Mouse (Mus musculus): Measurements from ENCODE around the gene Gorasp1. TPM values are rescaled to one million over a fixed set of nuclear protein-coding genes. Genes with fewer than 3 reads are reported as not detected.

The Gorasp1 gene
- total RNA-seq (2022): 10 to 100 TPM; 35.0 to 41.4 (median 37.9) TPM

GRCm38 (mm10) chr9:119937005-119937773, at the start of gene Gorasp1, which contains the start of gene Ttc21a:
Gorasp1 (minus strand) TSS chr9:119937565.
Ttc21a (plus strand) TSS chr9:119937606.
- peak; percentile 94 for DNase-seq (ENCODE audit: low spot score)

GRCm38 (mm10) chr9:119985881-119986574, 48.7 kb upstream of the Gorasp1 start:
- no peak for DNase-seq (ENCODE audit: low spot score)

- no peak for DNase-seq (ENCODE audit: low spot score)
These were observed 47.2 kb upstream of the Gorasp1 start, which contains the start of gene Csrnp1 for GRCm38 (mm10) chr9:119984536-119985011. Csrnp1 (minus strand) TSS chr9:119984658.

- peak; percentile 89 for DNase-seq (ENCODE audit: low spot score)
These were observed 46.5 kb upstream of the Gorasp1 start for GRCm38 (mm10) chr9:119983585-119984535.

GRCm38 (mm10) chr9:119982956-119983551, 45.7 kb upstream of the Gorasp1 start:
- DNase-seq (ENCODE audit: low spot score): peak; percentile 64

DNA sequence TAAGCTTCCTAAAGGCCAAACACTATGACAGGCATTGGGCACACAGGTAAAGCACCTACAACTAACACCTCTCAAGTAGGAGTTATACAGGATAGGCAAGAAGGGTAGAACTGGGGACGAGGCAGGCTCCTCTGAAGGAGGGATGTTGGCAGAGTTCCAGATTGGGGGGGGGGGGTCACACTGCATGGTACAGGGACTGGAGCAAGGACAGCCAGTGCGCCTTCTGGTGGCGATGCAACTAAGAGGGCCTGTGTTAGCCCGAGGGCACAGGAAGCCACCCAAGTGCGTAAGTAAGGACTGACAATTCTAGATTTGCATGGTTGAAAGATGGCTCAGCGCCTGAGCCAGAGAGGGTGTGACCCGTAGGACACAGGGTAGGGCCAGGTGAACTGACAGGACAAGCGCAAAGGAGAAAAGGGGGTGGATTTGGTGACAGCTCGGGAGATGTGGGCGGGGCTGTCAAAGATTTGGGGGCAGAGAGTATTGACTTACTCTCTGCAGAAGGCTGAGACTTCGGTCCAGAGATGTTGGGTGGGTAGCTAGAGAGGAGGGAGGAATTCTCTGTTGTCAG, 45.0 kb upstream of the Gorasp1 start:
- peak; percentile 59 for DNase-seq (ENCODE audit: low spot score)

DNA sequence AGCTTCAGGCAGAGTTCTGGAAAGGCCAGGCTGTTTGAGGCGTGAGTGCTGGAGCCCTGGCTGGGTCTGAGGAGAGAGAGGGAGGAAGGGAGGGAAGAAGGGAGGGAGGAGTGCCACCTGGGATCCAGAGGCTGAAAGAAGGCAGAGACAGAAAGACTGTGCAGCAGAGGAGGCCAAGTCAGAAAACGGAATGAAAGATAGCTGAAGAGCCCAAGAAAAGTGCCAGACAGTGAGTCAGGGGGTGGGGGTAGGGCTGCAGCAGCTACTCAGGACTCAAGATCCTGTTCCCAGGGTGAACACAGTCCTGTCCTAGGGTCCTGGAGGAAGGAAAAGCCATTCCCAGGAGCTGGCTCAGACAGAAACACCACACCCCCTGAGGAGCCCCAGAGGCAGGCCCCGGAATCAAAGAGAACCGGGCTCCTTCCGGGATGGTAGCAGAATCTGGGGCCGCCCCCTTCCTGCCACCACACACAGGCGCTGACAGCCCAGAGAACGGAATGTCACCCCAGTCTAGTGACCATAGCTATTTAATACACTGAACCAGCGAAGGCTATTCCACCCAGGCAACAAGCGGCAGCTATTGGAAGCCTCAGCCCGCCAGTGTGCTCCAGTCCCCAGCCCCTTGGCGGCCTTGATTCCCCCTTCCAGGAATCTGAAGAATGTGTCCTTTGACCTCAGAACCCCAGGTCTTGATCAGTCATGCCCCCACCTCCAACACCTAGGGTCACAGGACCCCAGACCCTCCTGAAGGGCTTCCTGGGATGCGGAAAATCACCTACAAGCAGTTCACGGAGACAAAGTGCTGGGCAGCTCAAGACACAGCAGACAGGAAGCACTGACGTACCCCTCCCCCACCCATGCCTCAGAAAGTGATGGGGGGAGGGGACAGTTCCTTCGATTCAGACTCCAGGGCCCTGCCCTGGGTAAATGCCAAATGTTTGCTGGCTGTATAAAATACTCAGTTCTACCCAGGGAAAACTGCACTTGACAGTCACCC, 44.1 kb upstream of the Gorasp1 start:
- peak; percentile 93 for DNase-seq (ENCODE audit: low spot score)

DNA sequence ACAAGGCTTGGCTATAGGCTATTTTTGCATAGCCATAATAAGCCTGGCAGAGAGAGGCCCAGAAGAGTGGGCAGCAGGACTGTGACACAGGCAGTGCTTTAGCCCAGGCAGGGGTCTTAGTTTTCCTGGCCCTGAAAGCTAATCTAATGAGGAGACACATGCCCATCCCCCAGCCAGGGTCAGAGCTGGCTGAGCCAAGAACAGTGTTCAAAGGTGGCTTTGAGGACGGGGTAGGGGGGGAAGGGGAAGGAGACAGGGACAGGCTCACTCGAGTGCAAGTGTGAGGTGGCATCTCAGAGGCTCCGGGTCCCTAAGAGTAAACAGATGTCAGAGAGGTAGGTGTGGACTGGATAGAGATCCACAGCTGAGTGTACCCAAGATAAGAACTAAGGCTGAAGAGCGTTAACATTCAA, 43.4 kb upstream of the Gorasp1 start:
- DNase-seq (ENCODE audit: low spot score): no peak

GRCm38 (mm10) chr9:119979749-119980148, 42.4 kb upstream of the Gorasp1 start:
- DNase-seq (ENCODE audit: low spot score): no peak

DNA sequence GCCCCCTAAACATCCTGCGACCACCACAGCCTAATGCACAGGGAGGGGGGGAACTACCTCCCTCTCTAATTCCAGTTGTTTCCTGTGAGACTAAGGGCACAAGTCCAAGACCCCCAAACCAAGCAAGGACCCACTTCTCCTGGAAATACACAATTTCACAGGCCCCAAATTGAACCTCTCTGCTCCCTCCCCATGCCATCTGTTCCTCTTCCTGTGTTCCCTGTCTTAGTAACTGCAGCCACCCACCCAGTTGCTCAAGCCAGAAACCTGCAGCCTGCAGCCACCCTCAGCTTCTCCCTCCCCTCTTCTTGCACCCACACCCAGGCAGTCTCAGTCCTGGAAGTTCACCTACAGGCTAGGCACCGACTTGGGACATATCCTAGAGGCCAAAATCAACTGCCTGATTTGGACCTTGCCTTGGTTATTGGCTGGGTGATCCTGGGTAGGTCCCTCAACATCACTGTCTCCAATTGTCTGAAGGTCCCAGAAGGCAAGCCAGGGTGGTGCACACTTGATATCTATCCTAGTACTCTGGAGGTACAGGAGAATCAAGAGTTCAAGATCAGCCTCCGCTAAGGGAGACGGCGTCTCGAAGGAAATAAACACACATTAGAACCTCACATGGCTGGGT, 41.6 kb upstream of the Gorasp1 start:
- DNase-seq (ENCODE audit: low spot score): no peak

DNA sequence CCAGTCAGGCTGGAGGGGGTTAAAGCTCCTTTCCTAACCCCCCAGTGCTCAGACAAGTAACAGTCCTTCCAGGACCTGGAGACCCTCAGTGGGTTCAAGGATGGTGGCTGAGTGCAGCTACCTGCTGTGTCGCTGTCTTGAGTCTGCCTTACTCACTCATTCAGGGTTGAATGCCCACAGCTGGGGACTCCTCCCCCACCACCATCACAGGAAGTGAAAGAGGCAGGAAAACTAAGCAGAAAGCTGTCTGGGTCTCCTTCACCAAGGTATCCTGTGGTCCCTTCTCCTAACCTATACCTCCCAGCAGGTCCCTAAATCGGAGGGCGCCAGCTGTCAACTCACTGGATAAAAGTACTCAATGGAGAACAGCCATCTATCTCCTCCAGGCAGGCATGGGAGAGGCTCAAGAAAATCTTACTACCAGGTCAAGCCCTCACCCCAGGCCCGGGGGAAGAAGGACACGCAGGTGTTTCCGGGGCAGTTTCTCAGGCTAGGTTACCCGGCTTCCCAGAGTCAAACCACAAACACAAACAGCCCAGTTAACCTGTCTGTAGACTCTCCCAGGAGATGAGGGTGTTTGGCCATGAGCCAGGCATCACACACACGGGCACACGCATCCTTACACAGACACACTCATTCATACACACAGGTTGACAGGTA, 40.9 kb upstream of the Gorasp1 start:
- DNase-seq (ENCODE audit: low spot score): no peak

DNA sequence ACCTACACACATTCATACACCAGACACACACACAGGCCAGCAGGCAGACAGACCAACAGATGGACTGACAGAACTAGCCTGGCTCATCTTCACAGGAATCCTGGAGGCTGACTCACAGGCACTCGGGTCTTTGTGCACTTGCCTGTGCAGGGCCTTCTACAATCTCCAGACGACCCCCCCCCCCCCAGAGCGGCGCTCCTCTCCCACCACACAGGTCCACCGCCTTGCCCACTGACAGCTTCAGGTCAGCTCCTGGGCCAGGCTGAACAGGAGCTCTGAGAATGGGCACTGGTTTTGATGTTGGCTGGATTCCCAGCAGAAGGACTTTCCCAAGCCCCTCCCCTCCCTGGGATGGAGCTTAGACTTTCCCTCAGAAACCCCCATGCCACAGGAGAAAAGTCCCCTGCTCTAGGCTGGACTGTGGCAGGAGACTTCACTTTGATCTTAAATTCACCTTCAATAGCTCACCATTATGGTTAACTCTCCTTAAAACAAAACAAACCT, 40.2 kb upstream of the Gorasp1 start:
- DNase-seq (ENCODE audit: low spot score): no peak

DNA sequence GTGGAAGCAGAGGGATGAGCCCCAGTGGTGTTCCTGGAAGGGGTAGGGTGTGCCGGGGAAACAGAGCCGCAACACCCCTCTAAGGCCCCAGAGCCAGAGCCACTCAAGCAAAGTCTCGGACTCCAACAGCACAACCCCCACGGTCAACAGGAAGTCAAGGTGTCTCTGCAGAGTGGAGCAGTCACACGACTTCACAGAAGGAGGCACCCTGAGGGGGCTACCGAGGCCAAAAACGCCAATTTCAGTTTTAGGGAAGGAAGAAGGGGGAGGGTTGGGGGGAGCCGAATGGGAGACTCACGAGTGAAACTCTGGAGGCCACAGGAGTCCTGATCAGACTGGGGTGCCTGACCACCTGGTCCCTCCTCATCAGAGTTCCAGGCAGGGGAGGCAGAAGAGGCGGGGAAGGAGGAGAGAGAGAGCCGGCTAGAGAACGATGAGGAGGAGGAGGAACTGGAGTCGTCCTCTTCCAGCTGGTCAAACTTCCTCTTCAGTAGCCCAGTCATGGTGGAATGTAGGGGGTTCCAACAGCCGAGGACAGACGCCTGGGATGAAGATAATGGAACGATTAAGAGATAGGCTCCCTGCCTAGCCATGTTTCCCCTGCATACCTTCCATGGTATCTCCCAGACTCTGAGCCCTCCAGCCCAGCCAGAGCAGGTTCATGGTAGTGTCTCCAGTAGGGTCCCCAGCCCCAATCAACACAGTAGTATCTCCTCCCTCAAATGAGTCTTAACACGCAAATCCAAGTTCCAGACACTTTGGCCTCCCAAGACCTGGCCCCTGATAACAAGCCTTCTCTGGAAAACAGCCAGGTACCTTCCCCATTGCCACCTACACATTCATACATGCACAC, 39.6 kb upstream of the Gorasp1 start:
- DNase-seq (ENCODE audit: low spot score): no peak

DNA sequence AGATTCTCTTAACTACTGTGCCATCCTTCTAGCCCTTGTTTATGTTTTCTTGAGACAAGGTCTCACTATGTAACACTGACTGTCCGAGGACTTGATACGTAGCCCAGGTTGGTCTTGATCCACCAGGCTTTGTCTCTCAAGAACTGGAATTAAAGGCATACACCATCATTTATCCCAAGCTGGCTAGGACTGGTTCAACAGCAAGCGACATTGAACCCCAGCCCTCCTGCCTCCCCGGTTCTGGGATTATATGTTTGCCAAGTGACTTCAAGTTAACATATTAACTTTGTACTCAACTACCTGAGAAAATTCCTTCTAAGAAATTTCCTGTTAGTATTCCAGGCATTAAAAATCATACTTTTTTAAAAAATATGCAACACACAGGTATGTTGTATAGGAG, 37.9 kb upstream of the Gorasp1 start:
- no peak for DNase-seq (ENCODE audit: low spot score)

- DNase-seq (ENCODE audit: low spot score): no peak
These were observed 37.2 kb upstream of the Gorasp1 start for GRCm38 (mm10) chr9:119974609-119975008.

- no peak for DNase-seq (ENCODE audit: low spot score)
These were observed 36.6 kb upstream of the Gorasp1 start for GRCm38 (mm10) chr9:119973869-119974520.

- no peak for DNase-seq (ENCODE audit: low spot score)
These were observed 35.9 kb upstream of the Gorasp1 start for GRCm38 (mm10) chr9:119973281-119973680.

All from heart, adult 8-10 months (tissue).